Mouse (Mus musculus): ENCODE results near the gene Cul7. TPM values are rescaled to one million over a fixed set of nuclear protein-coding genes. Genes with fewer than 3 reads are reported as not detected.

Cul7 gene
- polyA plus RNA-seq, 1 experiment from 2014 or later = 37.1 TPM

DNA sequence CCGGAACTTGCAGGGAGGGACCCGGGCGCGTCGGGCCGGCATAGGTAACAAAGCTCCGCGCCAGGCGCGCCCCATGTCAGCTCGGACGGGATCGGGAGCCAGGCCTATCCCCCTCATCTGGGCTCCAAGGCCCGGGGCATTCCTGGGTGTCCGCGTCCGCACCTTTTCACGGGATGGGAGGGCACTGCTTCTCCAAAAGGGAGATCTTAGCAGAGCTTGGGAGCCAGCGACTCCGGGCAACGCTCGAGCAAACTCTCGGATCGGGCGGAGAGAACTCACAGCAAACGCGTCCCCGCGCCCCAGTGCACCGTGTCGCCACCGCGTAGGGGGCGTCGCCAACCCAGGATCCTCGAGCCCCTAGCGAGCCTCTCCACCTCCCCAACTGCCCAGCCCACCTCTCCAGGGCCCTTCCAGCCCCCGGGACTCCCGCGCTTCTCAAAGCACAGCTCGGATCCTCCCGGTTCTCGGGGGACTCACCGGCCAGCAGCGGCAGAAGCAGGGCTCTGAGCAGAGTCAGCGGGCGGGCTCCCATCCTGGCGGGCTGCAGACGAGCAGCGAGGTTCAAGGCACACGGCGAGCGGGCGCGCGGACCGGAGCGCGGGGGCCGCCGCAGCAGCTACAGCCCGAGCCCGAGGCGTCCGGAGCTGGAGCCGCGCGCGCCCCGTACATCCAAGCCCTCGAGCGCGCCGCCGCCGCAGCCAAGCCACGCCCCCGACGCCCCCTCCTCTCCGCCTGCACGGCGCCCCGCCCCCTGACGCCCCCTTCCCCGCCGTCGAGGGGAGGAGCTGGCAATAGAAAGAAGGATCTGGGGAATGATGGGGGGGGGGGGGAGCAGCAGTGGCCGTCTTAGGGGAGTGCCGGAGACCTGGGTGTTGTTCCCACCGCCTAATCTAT is 21.1 kb upstream of the Cul7 start, which contains the start of gene Ptk7:
Ptk7 (minus strand) TSS at position 714 of the 894 bp plus-strand sequence.
- peak within 1 kb of the TSS; percentile 97 for H3K4me3 ChIP-seq (replicated peaks)
- peak within 1 kb of the TSS; percentile 84 for H3K4me2 ChIP-seq
- no peaks in the 10 kb centered on the region for H3K27me3 ChIP-seq (replicated peaks)
- H3K9ac ChIP-seq (replicated peaks) = peak within 1 kb of the TSS; percentile 97
- WGBS = under 1% methylated on average over 83 of the region's 90 CpGs
- peaks cover 28% of the 10 kb centered on the region for H3K36me3 ChIP-seq
- peaks cover 49% of the 10 kb centered on the region for H3K4me1 ChIP-seq
- H3K27ac ChIP-seq (replicated peaks) = peak within 1 kb of the TSS; percentile 91
- no peaks in the 10 kb centered on the region for H3K9me3 ChIP-seq (replicated peaks)
- peak; percentile 85 for ATAC-seq (ENCODE audit: low FRiP score)

GRCm38 (mm10) chr17:46629685-46630441 is 20.3 kb upstream of the Cul7 start:
- Histone ChIP-seq H3K9ac (replicated peaks) (peak overlapping the region; percentile 97), H3K4me1 (peaks cover 41% of the 10 kb centered on the region), H3K4me2 (peak overlapping the region; percentile 84), H3K4me3 (replicated peaks) (peak overlapping the region; percentile 97), H3K27me3 (replicated peaks) (no peaks in the 10 kb centered on the region), H3K9me3 (replicated peaks) (no peaks in the 10 kb centered on the region), H3K36me3 (peaks cover 30% of the 10 kb centered on the region), H3K27ac (replicated peaks) (peak overlapping the region; percentile 91)
- WGBS = 8% methylated on average over 11 of the region's 12 CpGs
- ATAC-seq (ENCODE audit: low FRiP score) = peak; percentile 33

DNA sequence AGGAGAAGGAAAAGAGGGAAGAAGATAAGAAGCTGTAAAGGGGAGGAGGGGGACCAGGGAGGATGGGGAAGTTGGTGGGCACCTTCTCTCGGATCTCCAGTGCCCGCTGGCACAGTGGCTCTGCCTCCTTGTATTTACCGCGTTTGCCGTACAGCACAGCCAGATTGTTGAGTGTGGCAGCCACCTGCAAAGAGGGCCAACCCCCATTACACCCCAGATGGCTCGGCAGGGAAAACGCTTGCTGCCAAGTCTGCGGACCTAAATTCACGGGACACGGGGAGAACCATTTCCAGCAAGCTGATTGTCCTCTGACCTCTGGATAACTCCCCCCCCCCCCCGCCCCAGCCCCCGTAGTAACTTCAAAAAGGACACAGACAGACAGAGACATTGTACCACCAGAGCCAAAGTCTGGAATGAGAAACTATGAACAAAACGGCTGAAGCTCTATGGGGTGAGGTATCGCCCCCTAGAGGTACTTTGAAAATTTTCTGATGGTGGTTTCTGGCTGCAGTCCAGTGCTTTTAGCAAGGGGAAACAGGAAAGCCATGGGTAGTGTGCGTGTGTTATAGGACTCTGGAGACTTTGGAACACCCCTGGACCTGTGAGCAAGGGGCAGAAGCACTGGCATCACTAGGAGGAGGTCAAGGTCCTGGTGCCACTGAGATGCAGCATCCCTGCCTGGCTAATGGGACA is 13.2 kb upstream of the Cul7 start:
- WGBS = 13% methylated on average over 15 of the region's 15 CpGs
- no peak overlapping the region for H3K9ac ChIP-seq (replicated peaks)
- peak; percentile 35 for ATAC-seq (ENCODE audit: low FRiP score)

GRCm38 (mm10) chr17:46639929-46640328 is 10.2 kb upstream of the Cul7 start:
- H3K9ac ChIP-seq (replicated peaks) = no peak overlapping the region
- WGBS = 81% methylated on average over 9 of the region's 9 CpGs
- ATAC-seq (ENCODE audit: low FRiP score) = no peak
- no peak overlapping the region for H3K4me2 ChIP-seq
- H3K4me1 ChIP-seq = peaks cover 26% of the 10 kb centered on the region
- peaks cover 38% of the 10 kb centered on the region for H3K36me3 ChIP-seq
- H3K4me3 ChIP-seq (replicated peaks) = no peak overlapping the region
- no peaks in the 10 kb centered on the region for H3K27me3 ChIP-seq (replicated peaks)
- no peak overlapping the region for H3K27ac ChIP-seq (replicated peaks)
- no peaks in the 10 kb centered on the region for H3K9me3 ChIP-seq (replicated peaks)

More for the DNA sequence above, 13.2 kb upstream of the Cul7 start:
- Histone ChIP-seq H3K9me3 (replicated peaks) (no peaks in the 10 kb centered on the region), H3K4me3 (replicated peaks) (no peak overlapping the region), H3K27ac (replicated peaks) (no peak overlapping the region), H3K27me3 (replicated peaks) (no peaks in the 10 kb centered on the region), H3K4me2 (peak overlapping the region; percentile 38), H3K36me3 (peaks cover 49% of the 10 kb centered on the region), H3K4me1 (peaks cover 10% of the 10 kb centered on the region; the same call in 1 of the 2 replicates)

DNA sequence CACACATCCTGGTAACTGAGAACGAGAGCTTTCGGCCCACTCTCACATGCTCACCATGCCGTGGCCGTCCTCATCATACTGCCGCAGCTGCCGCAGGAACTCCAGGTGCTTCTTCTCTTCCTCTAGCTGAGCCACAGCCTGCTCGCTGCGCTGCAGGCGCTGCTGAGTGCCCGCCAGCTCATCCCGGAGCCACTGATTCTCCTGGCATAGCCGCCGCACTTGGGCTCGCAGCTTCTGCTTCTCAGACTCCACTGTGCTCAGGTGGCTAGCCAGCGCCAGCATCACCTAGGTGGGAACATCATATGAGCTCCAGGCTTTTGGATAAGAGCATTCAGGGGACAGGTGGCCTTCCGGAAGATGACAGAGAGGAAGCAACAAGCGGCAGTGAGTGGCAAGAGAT is 8.1 kb upstream of the Cul7 start:
- 91% methylated on average over 17 of the region's 17 CpGs for WGBS
- ATAC-seq (ENCODE audit: low FRiP score) = no peak
- no peak overlapping the region for H3K9ac ChIP-seq (replicated peaks)
- H3K27me3 ChIP-seq (replicated peaks) = no peaks in the 10 kb centered on the region
- no peak overlapping the region for H3K4me3 ChIP-seq (replicated peaks)
- H3K27ac ChIP-seq (replicated peaks) = no peak overlapping the region
- peaks cover 31% of the 10 kb centered on the region for H3K4me1 ChIP-seq
- no peak overlapping the region for H3K4me2 ChIP-seq
- peaks cover 34% of the 10 kb centered on the region for H3K36me3 ChIP-seq
- H3K9me3 ChIP-seq (replicated peaks) = no peaks in the 10 kb centered on the region

- Histone ChIP-seq H3K9ac (replicated peaks) (peak overlapping the region; percentile 69), H3K4me1 (peaks cover 33% of the 10 kb centered on the region), H3K4me3 (replicated peaks) (peak overlapping the region; percentile 83), H3K9me3 (replicated peaks) (no peaks in the 10 kb centered on the region), H3K27me3 (replicated peaks) (no peaks in the 10 kb centered on the region), H3K4me2 (peak overlapping the region; percentile 86), H3K27ac (replicated peaks) (no peak overlapping the region), H3K36me3 (peaks cover 37% of the 10 kb centered on the region)
- 89% methylated on average over 12 of the region's 12 CpGs for WGBS
- ATAC-seq (ENCODE audit: low FRiP score) = no peak
Observed at GRCm38 (mm10) chr17:46644152-46644805, 5.9 kb upstream of the Cul7 start.

- Histone ChIP-seq H3K27me3 (replicated peaks) (no peaks in the 10 kb centered on the region), H3K4me1 (peaks cover 40% of the 10 kb centered on the region), H3K27ac (replicated peaks) (peak overlapping the region; percentile 64), H3K4me2 (peak overlapping the region; percentile 86), H3K36me3 (peaks cover 30% of the 10 kb centered on the region), H3K9ac (replicated peaks) (peak overlapping the region; percentile 69), H3K9me3 (replicated peaks) (no peaks in the 10 kb centered on the region), H3K4me3 (replicated peaks) (peak overlapping the region; percentile 83)
- no peak; the same call in 1 of the 2 replicates for ATAC-seq (ENCODE audit: low FRiP score)
- 13% methylated on average over 11 of the region's 11 CpGs for WGBS
Observed at GRCm38 (mm10) chr17:46644916-46645475, 5.1 kb upstream of the Cul7 start.

- H3K36me3 ChIP-seq = peaks cover 23% of the 10 kb centered on the region
- H3K27ac ChIP-seq (replicated peaks) = peak within 1 kb of the TSS; percentile 95
- H3K27me3 ChIP-seq (replicated peaks) = no peaks in the 10 kb centered on the region
- no peaks in the 10 kb centered on the region for H3K9me3 ChIP-seq (replicated peaks)
- H3K4me1 ChIP-seq = peaks cover 44% of the 10 kb centered on the region
- WGBS = under 1% methylated on average over 52 of the region's 53 CpGs
- H3K9ac ChIP-seq (replicated peaks) = peak within 1 kb of the TSS; percentile 88
- ATAC-seq (ENCODE audit: low FRiP score) = peak; percentile 72
- peak within 1 kb of the TSS; percentile 86 for H3K4me2 ChIP-seq
- peak within 1 kb of the TSS; percentile 83 for H3K4me3 ChIP-seq (replicated peaks)
Observed at GRCm38 (mm10) chr17:46645561-46646321, 4.4 kb upstream of the Cul7 start, which contains the start of the genes Klc4 and Mrpl2. Gene Klc4 (minus strand): TSS chr17:46646022. Gene Mrpl2 (plus strand): TSS chr17:46646229.

DNA sequence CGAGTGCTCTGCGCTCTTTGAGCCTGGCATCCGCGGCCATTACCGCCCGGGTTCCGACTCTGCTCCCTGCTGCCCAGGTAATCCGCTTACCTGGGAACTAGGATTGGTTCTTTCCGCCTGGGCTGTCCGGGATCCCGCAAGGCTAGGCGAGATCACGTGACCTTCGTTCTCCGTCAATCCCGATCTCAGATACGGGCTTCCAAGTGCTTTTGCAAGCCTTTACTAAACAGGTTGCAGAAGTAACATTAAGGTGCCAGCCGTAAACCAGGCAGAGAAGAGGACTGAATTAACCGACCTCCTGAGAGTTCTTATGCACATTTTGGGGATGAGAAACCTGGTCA is 3.8 kb upstream of the Cul7 start:
- H3K4me1 ChIP-seq = peaks cover 49% of the 10 kb centered on the region
- H3K9ac ChIP-seq (replicated peaks) = peak overlapping the region; percentile 88
- H3K27me3 ChIP-seq (replicated peaks) = no peaks in the 10 kb centered on the region
- peak overlapping the region; percentile 83 for H3K4me3 ChIP-seq (replicated peaks)
- H3K27ac ChIP-seq (replicated peaks) = peak overlapping the region; percentile 95
- H3K4me2 ChIP-seq = peak overlapping the region; percentile 69
- under 1% methylated on average over 19 of the region's 19 CpGs for WGBS
- ATAC-seq (ENCODE audit: low FRiP score) = no peak; the same call in 1 of the 2 replicates
- H3K36me3 ChIP-seq = peaks cover 20% of the 10 kb centered on the region
- H3K9me3 ChIP-seq (replicated peaks) = no peaks in the 10 kb centered on the region

GRCm38 (mm10) chr17:46647279-46647678 is 2.9 kb upstream of the Cul7 start:
- H3K4me1 ChIP-seq = peaks cover 59% of the 10 kb centered on the region
- 0 out of 2 replicates have a peak overlapping the region, but pooled peaks have one; percentile 88 for H3K9ac ChIP-seq (replicated peaks)
- peaks cover 12% of the 10 kb centered on the region for H3K36me3 ChIP-seq
- no peak overlapping the region for H3K4me3 ChIP-seq (replicated peaks)
- H3K27me3 ChIP-seq (replicated peaks) = no peaks in the 10 kb centered on the region
- WGBS = 94% methylated on average over 7 of the region's 7 CpGs
- peak overlapping the region; percentile 69; the same call in 1 of the 2 replicates for H3K4me2 ChIP-seq
- H3K27ac ChIP-seq (replicated peaks) = no peak overlapping the region
- no peak for ATAC-seq (ENCODE audit: low FRiP score)
- no peaks in the 10 kb centered on the region for H3K9me3 ChIP-seq (replicated peaks)

Measured in neural tube, embryonic 15.5 days (tissue).